Mouse (Mus musculus) B cell, adult 2 months (primary cell): Measurements from ENCODE around the gene Mvk.
A peak's percentile ranks its signal among the peaks of the same experiment; 100 is the strongest.

ENCODE experiments used
- DNase-seq, 2 experiments: peaks; one replicate each; pipeline ENCODE4 v3.0.0; 2022

Mvk gene

DNA sequence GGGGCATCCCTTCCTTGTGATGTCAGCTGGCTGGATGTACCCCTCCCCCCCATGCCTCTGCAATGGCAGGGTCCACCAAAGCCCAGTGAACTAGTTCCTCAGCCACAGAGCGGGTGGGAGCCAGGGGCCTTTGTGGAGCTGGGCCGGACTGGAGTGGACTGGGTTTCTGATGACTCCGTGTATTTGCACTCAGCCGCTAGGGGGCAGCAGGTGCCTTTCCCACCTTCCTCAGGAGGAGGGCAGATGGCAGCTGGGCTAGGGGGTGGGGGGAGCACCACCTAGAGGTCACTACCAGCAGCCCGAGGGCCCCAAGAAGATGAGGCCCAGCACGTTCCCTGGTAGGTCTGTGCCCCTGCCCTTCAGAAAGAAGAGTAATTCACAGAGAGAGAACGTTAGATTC lies 17.2 kb downstream of the Mvk start:
- DNase-seq = peak; percentile 84 to 86

- no peak for DNase-seq
These were observed 18.3 kb downstream of the Mvk start for GRCm38 (mm10) chr5:114462067-114463040.

- DNase-seq = no peak
These were observed 20.5 kb downstream of the Mvk start for GRCm38 (mm10) chr5:114464561-114464960.

GRCm38 (mm10) chr5:114465641-114466040 lies 21.6 kb downstream of the Mvk start:
- DNase-seq = no peak

DNA sequence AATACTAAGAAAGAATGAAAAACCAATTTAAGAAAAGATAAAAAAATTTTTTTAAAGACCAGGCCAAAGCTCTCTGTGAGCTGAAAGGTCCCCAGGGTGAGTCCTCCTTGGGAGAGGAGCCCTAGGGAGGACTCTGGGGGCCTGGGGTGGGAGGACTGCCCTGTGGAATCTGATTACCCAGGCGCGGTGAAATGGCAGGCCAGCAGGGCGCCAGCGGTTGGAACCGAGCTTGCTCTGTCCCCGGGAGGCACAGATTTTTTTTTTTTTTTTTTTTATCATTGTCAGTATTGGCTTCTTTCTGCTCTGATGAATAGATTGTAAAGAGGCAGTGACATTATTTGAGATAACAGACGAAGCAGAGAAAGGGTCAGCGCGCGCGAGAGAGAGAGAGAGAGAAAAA lies 22.9 kb downstream of the Mvk start:
- no peak for DNase-seq

DNA sequence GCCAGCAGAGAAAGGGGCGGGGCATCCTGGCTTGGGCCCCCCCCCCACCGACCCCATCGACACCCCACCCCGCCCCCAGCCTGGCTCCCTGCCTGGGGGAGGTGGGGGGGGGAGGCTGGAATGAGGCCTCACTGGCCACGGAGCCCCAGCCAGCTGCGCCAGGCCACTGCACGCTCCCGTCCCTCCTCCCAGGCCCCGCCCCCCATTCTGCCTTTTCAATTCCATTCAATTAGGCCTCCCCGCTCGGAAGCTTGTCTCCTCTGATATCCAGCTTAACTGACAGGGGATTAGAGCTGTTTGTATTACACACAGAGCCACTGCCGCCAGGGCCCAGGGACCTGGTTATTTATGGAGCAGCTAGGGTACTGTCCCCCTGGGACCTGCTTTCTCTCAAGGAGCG lies 23.4 kb downstream of the Mvk start:
- DNase-seq = no peak

DNA sequence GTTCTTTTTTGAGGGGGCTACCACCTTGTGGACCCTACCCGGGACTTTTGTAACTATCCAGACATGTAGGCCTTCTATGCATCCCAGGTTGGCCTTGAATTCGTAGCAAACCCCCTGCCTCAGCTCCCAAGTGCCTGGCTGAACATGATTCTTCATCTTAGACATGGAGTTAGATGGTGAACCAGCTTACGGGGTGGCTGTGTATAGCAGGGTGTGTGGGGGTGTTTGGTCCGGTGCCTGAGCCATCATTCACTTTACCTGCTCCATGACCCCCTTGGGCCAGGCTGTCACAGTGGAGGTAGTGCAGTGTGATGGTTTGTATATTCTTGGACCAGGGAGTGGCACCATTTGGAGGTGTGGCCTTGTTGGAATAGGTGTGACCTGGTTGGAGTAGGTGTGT lies 23.9 kb downstream of the Mvk start:
- no peak for DNase-seq

- no peak for DNase-seq
These were observed 26.3 kb downstream of the Mvk start for GRCm38 (mm10) chr5:114470359-114470758.

DNA sequence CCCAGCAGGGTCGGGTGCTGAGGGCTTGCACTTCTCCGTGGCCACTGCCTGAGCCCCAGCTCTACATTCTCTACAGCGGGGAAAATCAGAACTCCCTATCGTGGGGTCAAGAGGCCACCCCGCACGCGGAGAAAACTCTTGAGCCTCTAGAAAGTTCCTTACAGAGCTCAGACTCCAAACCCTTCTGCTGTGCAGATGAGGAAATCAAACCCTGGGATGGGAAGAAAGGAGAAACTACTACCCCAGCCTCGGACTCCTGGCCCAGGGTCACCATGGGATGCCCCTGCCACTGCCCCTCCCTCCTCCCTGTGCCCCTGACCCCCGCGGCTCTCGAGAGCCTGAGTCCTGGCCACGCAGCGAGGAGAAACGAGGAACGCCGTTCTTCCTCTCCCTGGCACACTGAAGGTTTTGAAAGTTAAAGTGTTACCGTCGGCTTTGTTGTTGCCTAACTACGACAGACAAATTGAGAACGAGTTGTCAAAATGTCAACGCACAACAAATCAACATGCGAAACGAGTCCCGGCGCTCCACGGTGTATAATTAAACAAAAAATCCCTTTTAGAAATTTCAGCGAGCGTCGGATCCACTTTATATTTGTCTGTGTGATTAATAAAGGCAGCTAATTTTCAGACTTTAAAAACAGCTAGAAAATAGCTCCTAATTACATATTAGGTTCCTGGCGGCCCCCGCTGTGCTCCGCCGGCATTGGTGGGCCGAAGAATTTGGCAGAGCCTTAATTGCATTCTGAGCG lies 30.8 kb downstream of the Mvk start:
- no peak for DNase-seq

- DNase-seq = no peak
These were observed 34.2 kb downstream of the Mvk start for GRCm38 (mm10) chr5:114478267-114478666.

DNA sequence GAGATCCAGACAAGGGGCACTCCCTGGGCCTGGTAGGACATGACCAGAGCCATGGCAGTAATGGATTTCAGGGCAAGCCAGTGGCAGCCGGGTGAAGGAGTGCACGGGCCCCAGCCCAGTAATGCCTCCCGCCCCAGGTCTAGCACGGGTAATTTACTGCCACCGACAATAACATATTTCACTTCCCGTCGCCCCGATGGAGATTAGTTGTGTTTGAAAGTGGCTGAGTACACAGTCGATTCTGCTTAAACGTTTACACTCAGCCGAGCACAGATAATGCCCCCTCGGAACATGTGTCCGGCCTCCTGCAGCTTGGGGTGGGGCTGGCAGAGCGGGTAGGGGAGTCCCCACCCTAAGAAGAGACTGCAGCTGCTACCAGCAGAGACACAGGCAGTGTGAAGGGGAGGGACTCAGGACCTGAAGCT lies 38.5 kb downstream of the Mvk start:
- peak; percentile 42 for DNase-seq

GRCm38 (mm10) chr5:114485685-114486084 lies 41.6 kb downstream of the Mvk start:
- DNase-seq = no peak

- DNase-seq = no peak
These were observed 45.5 kb downstream of the Mvk start for GRCm38 (mm10) chr5:114489570-114489969.

GRCm38 (mm10) chr5:114490241-114490640 lies 46.2 kb downstream of the Mvk start:
- no peak for DNase-seq

GRCm38 (mm10) chr5:114494761-114495160 lies 50.7 kb downstream of the Mvk start:
- no peak for DNase-seq

DNA sequence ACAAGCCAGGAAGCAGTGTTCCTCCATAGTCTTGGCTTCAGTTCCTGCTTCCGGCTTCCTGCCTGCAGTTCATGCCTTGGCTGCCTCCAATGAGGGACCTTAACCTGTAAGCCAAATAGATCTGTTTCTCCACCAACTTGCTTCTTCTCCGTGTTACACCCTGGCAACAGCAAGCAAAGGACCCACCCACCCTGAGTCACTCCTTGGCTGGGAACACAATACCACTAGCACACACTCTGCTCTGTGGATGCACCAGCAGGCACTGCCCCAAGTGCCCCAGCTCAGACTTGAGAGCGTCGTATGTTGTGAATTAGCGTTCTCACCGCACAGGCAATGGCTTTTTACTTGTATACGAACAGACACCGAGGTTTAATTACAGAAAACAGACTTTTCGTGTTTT lies 57.2 kb downstream of the Mvk start:
- no peak for DNase-seq

DNA sequence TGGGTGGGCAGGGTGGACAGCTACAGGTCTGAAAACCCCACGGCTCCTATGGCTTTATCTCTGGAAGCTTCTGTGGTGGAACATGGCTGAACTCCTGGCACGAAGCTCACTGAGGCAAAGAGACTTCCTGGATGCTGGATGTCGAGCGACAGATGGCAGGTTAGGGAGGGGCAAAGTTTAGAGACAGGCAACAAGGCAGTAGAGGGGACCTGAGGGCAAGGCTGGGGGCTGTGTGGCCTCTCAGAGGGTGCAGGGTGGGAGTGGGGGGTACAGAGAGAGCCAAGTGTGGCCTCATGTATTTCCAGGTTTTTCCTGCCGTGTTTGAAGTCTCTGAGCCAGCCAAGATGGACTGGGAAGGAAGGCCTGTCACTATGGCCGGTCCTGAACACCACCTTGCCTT lies 60.8 kb downstream of the Mvk start:
- DNase-seq = no peak

DNA sequence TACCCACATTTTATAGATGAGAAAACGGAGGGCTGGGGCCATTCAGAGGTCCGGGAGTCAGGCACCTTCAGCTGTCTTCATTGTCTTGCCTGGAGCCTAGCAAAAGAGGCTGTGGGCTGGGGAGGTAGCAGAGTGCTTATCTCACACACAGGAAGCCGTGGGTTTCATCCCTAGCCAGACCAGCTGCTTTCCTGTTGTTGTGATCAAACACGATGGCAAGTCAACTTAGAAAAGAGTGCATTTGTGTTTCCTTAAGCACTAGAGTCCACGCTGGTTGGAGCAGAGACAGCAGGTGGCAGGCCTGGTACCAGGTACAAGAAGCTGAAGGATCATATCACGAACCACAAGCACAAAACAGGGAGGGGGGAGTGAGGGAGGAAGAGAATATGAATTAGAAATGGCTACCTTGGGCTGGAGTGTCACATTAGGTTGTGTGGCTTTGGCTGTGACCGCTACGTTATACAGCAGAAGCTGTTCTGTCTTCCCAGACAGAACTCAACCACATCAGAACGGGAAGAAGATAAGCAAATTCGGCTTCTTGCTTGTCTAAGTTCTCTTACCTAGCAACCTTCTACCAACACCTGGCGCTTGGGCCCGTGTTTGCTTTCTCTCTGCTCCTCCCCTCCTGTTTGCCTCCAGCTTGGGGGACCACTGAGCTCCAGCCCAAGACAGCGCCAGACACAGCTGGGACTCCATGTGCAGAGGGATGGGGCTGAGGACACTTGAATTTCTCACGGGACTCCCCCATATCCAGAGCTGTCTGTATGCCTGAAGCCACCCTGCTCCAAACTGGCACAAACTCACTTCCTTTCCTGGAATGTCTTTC lies 61.4 kb downstream of the Mvk start:
- DNase-seq = no peak

GRCm38 (mm10) chr5:114507394-114507793 lies 63.3 kb downstream of the Mvk start:
- DNase-seq = no peak

GRCm38 (mm10) chr5:114507964-114508363 lies 63.9 kb downstream of the Mvk start:
- DNase-seq = no peak

- no peak for DNase-seq
These were observed 65.4 kb downstream of the Mvk start for GRCm38 (mm10) chr5:114509461-114509860.
